Mouse (Mus musculus) MEL (cell line): ENCODE measurements around the gene Il15ra. TPM values are rescaled to one million over a fixed set of nuclear protein-coding genes. Genes with fewer than 3 reads are reported as not detected.

Source experiments
- DNase-seq: peaks from one replicate; pipeline ENCODE4 v3.0.0; 2011; ENCODE audit warnings: low read depth, low spot score
- H3K27ac ChIP-seq: 2 replicates; pipeline ENCODE4 v1.5.1; 2012; ENCODE audit warnings: low read depth, mild to moderate bottlenecking, control low read depth, low read length, moderate library complexity; ENCODE audit not compliant: control insufficient read depth
- H3K27me3 ChIP-seq, 2 experiments: fragments of 150-350 bp in 1 of 2; sonication (generic) in 1 of 2; 2 replicates each; pipeline ENCODE4 v1.6.1; 2012; ENCODE audit warnings: low read length in 2 of 2, mild to moderate bottlenecking in 2 of 2, improper control_type of control experiment in 1 of 2, moderate library complexity in 1 of 2; ENCODE audit not compliant: insufficient read depth in 2 of 2, control insufficient read depth in 1 of 2
- H3K36me3 ChIP-seq, 2 experiments: 2 replicates each; pipeline ENCODE4 v1.6.1; 2012 to 2014; ENCODE audit warnings: low read length in 2 of 2, improper control_type of control experiment in 1 of 2, inconsistent platforms in 1 of 2, mild to moderate bottlenecking in 1 of 2; ENCODE audit not compliant: insufficient read depth in 2 of 2, control insufficient read depth in 1 of 2
- H3K4me1 ChIP-seq, 2 experiments: fragments of 150-350 bp in 1 of 2; sonication (generic) in 1 of 2; 2 replicates each; pipeline ENCODE4 v1.6.1; 2012; ENCODE audit warnings: low read length in 2 of 2, improper control_type of control experiment in 1 of 2, mild to moderate bottlenecking in 1 of 2; ENCODE audit not compliant: insufficient read depth in 2 of 2, control insufficient read depth in 1 of 2
- H3K4me3 ChIP-seq, 2 experiments: fragments of 150-350 bp in 1 of 2; sonication (generic) in 1 of 2; 2 replicates each; pipeline ENCODE4 v1.5.1; 2012; ENCODE audit warnings: low read depth in 2 of 2, low read length in 2 of 2, mild to moderate bottlenecking in 2 of 2, moderate library complexity in 2 of 2, control low read depth in 1 of 2, improper control_type of control experiment in 1 of 2; ENCODE audit not compliant: control insufficient read depth in 1 of 2, insufficient read depth in 1 of 2
- H3K79me2 ChIP-seq: 2 replicates; pipeline ENCODE4 v1.6.1; 2012; ENCODE audit warnings: mild to moderate bottlenecking, low read length, moderate library complexity; ENCODE audit not compliant: control insufficient read depth, poor library complexity, insufficient read depth
- H3K9ac ChIP-seq: 2 replicates; pipeline ENCODE4 v1.6.1; 2012; ENCODE audit warnings: low read depth, mild to moderate bottlenecking, control low read depth, low read length, moderate library complexity; ENCODE audit not compliant: control insufficient read depth, poor library complexity, severe bottlenecking
- H3K9me3 ChIP-seq: fragments of 150-350 bp; sonication (generic); replicated peaks from 2 replicates; pipeline ENCODE4 v1.6.1; 2012; ENCODE audit warnings: mild to moderate bottlenecking, low read length, improper control_type of control experiment, moderate library complexity; ENCODE audit not compliant: insufficient read depth
- BHLHE40 ChIP-seq: IDR thresholded peaks from 2 replicates; pipeline ENCODE4 v1.6.1; 2012; ENCODE audit warnings: low read depth, mild to moderate bottlenecking, inconsistent platforms, low read length, improper control_type of control experiment, borderline replicate concordance
- EP300 ChIP-seq, 2 experiments: IDR thresholded peaks; 2 replicates each; pipeline ENCODE4 v1.6.1; 2011; ENCODE audit warnings: improper control_type of control experiment in 2 of 2, low read length in 2 of 2, low read depth in 1 of 2, mild to moderate bottlenecking in 1 of 2
- ETS1 ChIP-seq: IDR thresholded peaks from 2 replicates; pipeline ENCODE4 v1.6.1; 2012; ENCODE audit warnings: low read depth, mild to moderate bottlenecking, inconsistent platforms, low read length, improper control_type of control experiment, moderate library complexity
- GABPA ChIP-seq: IDR thresholded peaks from 2 replicates; pipeline ENCODE4 v1.6.1; 2012; ENCODE audit warnings: low read depth, mild to moderate bottlenecking, inconsistent platforms, low read length, improper control_type of control experiment, moderate library complexity
- KAT2A ChIP-seq: conservative IDR thresholded peaks from 2 replicates; pipeline ENCODE4 v1.6.1; 2012; ENCODE audit warnings: low read depth, low read length, improper control_type of control experiment, inconsistent platforms
- MAX ChIP-seq: IDR thresholded peaks from 2 replicates; pipeline ENCODE4 v1.6.1; 2011; ENCODE audit warnings: low read length, improper control_type of control experiment
- MAZ ChIP-seq: IDR thresholded peaks from 2 replicates; pipeline ENCODE4 v1.6.1; 2012; ENCODE audit warnings: low read depth, mild to moderate bottlenecking, inconsistent platforms, low read length, improper control_type of control experiment
- MYC ChIP-seq: IDR thresholded peaks from 2 replicates; pipeline ENCODE4 v1.6.1; 2011; ENCODE audit warnings: low read depth, mild to moderate bottlenecking, low read length, improper control_type of control experiment, moderate library complexity
- NRF1 ChIP-seq: IDR thresholded peaks from 2 replicates; pipeline ENCODE4 v1.6.1; 2014; ENCODE audit warnings: low read depth, mild to moderate bottlenecking, inconsistent platforms, low read length, improper control_type of control experiment, moderate library complexity; ENCODE audit not compliant: poor library complexity, insufficient read depth, severe bottlenecking
- POLR2AphosphoS2 ChIP-seq: IDR thresholded peaks from 2 replicates; pipeline ENCODE4 v1.6.1; 2011; ENCODE audit warnings: low read length, improper control_type of control experiment
- POLR2AphosphoS5 ChIP-seq: IDR thresholded peaks from 2 replicates; pipeline ENCODE4 v1.6.1; 2012; ENCODE audit warnings: low read depth, borderline replicate concordance, mild to moderate bottlenecking, inconsistent platforms, low read length, moderate library complexity, mixed read lengths
- USF1 ChIP-seq: IDR thresholded peaks from 2 replicates; pipeline ENCODE4 v1.6.1; 2014; ENCODE audit warnings: low read depth, mild to moderate bottlenecking, inconsistent platforms, low read length, improper control_type of control experiment, moderate library complexity
- USF2 ChIP-seq, 2 experiments: IDR thresholded peaks; 2 replicates each; pipeline ENCODE4 v1.6.1; 2011 to 2012; ENCODE audit warnings: improper control_type of control experiment in 2 of 2, low read length in 2 of 2, borderline replicate concordance in 1 of 2, inconsistent platforms in 1 of 2, low read depth in 1 of 2, mild to moderate bottlenecking in 1 of 2; ENCODE audit not compliant: insufficient read depth in 1 of 2
- ZKSCAN1 ChIP-seq: IDR thresholded peaks from 2 replicates; pipeline ENCODE4 v1.6.1; 2012; ENCODE audit warnings: low read depth, mild to moderate bottlenecking, inconsistent platforms, low read length, improper control_type of control experiment, moderate library complexity
- ZMIZ1 ChIP-seq: IDR thresholded peaks from 2 replicates; pipeline ENCODE4 v1.6.1; 2012; ENCODE audit warnings: low read depth, mild to moderate bottlenecking, inconsistent platforms, low read length, improper control_type of control experiment, moderate library complexity
- ZNF384 ChIP-seq: IDR thresholded peaks from 2 replicates; pipeline ENCODE4 v1.6.1; 2012; ENCODE audit warnings: low read depth, mild to moderate bottlenecking, inconsistent platforms, low read length, improper control_type of control experiment
- polyA plus RNA-seq, 2 experiments: library from polyadenylated mRNA; stranded (reverse) in 1 of 2; unstranded in 1 of 2; fragments of >175 nt in 1 of 2; fragments of >200 nt in 1 of 2; gene quantifications; 2 replicates each; pipeline versions ENCODE4 v1.2.1 to v1.2.4; 2012; ENCODE audit warnings: low replicate concordance in 2 of 2, low read depth in 1 of 2; ENCODE audit not compliant: insufficient read length in 2 of 2, insufficient read depth in 1 of 2, missing spikeins in 1 of 2
- total RNA-seq: library from RNA; depleted of rRNA; stranded (reverse); fragments of 300-350 nt; gene quantifications from 2 replicates; pipeline ENCODE4 v1.2.3, GENCODE M21; 2012

Il15ra gene
- total and polyA plus RNA-seq, 3 experiments = 0.50 to 0.95 TPM; not detected in 1

GRCm38 (mm10) chr2:11762541-11762940 lies 57.5 kb downstream of the Il15ra start:
- Histone ChIP-seq H3K9me3 (no peaks in the 10 kb centered on the region), H3K27me3 (no peaks in the 10 kb centered on the region), H3K79me2 (no peaks in the 10 kb centered on the region), H3K27ac (no peak overlapping the region), H3K36me3 (peaks cover 2 to 8% of the 10 kb centered on the region in 2 experiments; a peak in 3 of 4 replicates), H3K9ac (no peak overlapping the region), H3K4me1 (no peaks in the 10 kb centered on the region), H3K4me3 (no peak overlapping the region)
- no peak for DNase-seq
- TF ChIP-seq USF1 = no peak
- TF ChIP-seq MAX = no peak
- no peak for TF ChIP-seq POLR2AphosphoS2
- TF ChIP-seq BHLHE40 = no peak
- TF ChIP-seq POLR2AphosphoS5 = no peak
- TF ChIP-seq KAT2A = no peak

GRCm38 (mm10) chr2:11765694-11766093 lies 60.6 kb downstream of the Il15ra start:
- Histone ChIP-seq H3K79me2 (no peaks in the 10 kb centered on the region), H3K9ac (no peak overlapping the region), H3K27ac (no peak overlapping the region)
- no peak for DNase-seq
- TF ChIP-seq ZMIZ1 (no peak), KAT2A (no peak), BHLHE40 (no peak)
- TF ChIP-seq, all 39 proteins: peak for 0
- H3K27me3 ChIP-seq = no peaks in the 10 kb centered on the region
- H3K4me1 ChIP-seq = no peaks in the 10 kb centered on the region
- H3K36me3 ChIP-seq = peaks cover 2 to 8% of the 10 kb centered on the region in 2 experiments; a peak in 3 of 4 replicates
- H3K9me3 ChIP-seq = no peaks in the 10 kb centered on the region
- no peak overlapping the region for H3K4me3 ChIP-seq

DNA sequence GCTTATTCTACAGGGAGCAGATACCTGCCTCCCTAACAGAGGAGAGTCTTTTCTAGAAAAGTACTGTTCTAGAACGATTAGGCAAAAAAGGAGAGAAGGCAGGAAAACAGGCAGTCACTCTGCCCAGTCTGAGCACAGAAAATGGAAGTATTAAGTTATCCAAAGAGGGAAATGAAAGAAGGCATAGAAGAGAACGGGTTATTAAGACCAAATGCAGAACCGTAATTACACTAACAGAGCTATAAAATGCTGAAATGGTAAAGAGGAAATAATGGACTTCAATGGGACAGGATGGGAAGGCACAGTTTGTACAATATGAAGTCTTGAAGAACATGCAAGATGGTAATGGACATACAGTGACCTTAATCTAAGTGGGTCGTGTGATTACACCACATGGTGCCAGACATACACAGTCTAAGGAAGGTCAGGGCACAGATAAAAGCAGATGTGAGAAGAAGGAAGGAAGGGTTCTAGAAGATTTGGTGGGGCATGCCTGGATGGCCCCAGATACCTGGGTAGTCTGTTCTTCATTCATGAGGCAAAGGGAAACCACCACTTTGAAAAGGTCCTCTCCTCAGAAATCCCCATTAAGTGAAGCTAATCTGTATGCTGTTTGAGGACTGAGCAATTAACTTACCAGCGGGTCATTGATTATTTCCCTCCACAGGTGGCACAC lies 61.5 kb downstream of the Il15ra start:
- peaks cover 2 to 8% of the 10 kb centered on the region in 2 experiments; a peak in 3 of 4 replicates for H3K36me3 ChIP-seq
- 0 out of 2 replicates have a peak, but pooled peaks cover 2% of the 10 kb centered on the region for H3K79me2 ChIP-seq
- no peaks in the 10 kb centered on the region for H3K27me3 ChIP-seq
- H3K4me1 ChIP-seq = no peaks in the 10 kb centered on the region
- DNase-seq = no peak
- no peaks in the 10 kb centered on the region for H3K9me3 ChIP-seq
- no peak for TF ChIP-seq POLR2AphosphoS5
- TF ChIP-seq BHLHE40 = no peak
- no peak for TF ChIP-seq GABPA
- no peak for TF ChIP-seq ZKSCAN1
- no peak for TF ChIP-seq ETS1
- no peak for TF ChIP-seq MAX
- TF ChIP-seq USF2 (IDR thresholded peaks at IDR 0.05; ENCODE audit: borderline replicate concordance in 1 of 2, insufficient read depth in 1 of 2, low read depth in 1 of 2, low read length in 2 of 2) = no peak
- no peak for TF ChIP-seq NRF1
- no peak for TF ChIP-seq MYC
- no peak for TF ChIP-seq ZNF384
- TF ChIP-seq EP300 (IDR thresholded peaks at IDR 0.05; ENCODE audit: low read depth in 1 of 2, low read length in 2 of 2) = no peak
- TF ChIP-seq MAZ = no peak
- no peak overlapping the region for H3K27ac ChIP-seq
- no peak overlapping the region for H3K4me3 ChIP-seq
- no peak overlapping the region for H3K9ac ChIP-seq
